Comparison of ENCODE assay signal across 21 mouse cellular contexts in the genomic region with DNA sequence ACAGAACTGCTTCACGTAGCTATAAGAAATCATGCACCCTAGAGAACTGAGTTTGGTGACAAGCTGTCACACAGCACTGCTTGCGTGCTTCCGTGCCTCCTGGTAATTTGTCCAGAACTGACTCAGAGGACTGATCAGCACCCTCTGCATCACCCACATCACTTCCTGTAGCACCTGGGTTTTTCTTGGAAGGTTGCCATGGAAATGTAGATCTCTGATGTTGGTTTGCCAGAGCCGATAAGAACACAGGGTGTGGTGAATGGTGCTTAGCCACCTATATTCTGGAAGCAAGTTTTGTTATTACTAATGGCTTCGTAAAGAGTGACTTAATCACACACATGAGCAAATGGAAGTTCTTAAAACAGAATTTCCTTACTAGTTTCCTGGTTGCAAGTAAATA.
DNase-seq lines count a peak whose midpoint lies in the region; ATAC-seq lines count a peak whose summit lies in the region.
"Had no signal": no experiment of that assay in that cellular context is flagged by ENCODE, and none has a peak within 500 bp of the region (broad histone marks: within the 10 kb centered on the region; RNA-seq: fewer than 3 reads in every experiment).

No protein-coding gene starts in this region.

- H3K27ac ChIP-seq in hindbrain, embryonic 15.5 days (replicated peaks), result no peak overlapping the region
- H3K27ac ChIP-seq in hindbrain, embryonic 11.5 days (ENCODE audit: low read depth, low read length), result no peak overlapping the region
- no peak overlapping the region for H3K27ac ChIP-seq in midbrain, embryonic 10.5 days (replicated peaks)
- H3K27ac ChIP-seq: embryonic facial prominence, embryonic 12.5 days; heart, embryonic 15.5 days; hindbrain, embryonic 10.5 days; intestine, embryonic 15.5 days; midbrain, embryonic 12.5 days had no signal

- no peaks in the 10 kb centered on the region for H3K36me3 ChIP-seq in hindbrain, embryonic 15.5 days
- H3K36me3 ChIP-seq in hindbrain, embryonic 11.5 days (ENCODE audit: control insufficient read depth, insufficient read depth, low read length), result no peaks in the 10 kb centered on the region
- H3K36me3 ChIP-seq in midbrain, embryonic 10.5 days, result no peaks in the 10 kb centered on the region
- H3K36me3 ChIP-seq: embryonic facial prominence, embryonic 12.5 days; heart, embryonic 15.5 days; hindbrain, embryonic 10.5 days; intestine, embryonic 15.5 days; midbrain, embryonic 12.5 days had no signal

- WGBS in hindbrain, embryonic 15.5 days, result 67% methylated on average over 5 of the region's 5 CpGs
- 79% methylated on average over 5 of the region's 5 CpGs for WGBS in hindbrain, embryonic 11.5 days
- 91% methylated on average over 5 of the region's 5 CpGs for WGBS in midbrain, embryonic 10.5 days

- ATAC-seq in hindbrain, embryonic 15.5 days (ENCODE audit: low FRiP score, low read depth), result 0 out of 2 replicates have a peak, but pooled peaks have one; percentile 30
- ATAC-seq in hindbrain, embryonic 11.5 days (ENCODE audit: low FRiP score), result no peak
- ATAC-seq: intestine, embryonic 15.5 days; liver, postnatal 0 days had no signal

- no peak for DNase-seq in hindbrain, embryonic 11.5 days (ENCODE audit: low spot score)
- peak; percentile 4 for DNase-seq in urinary bladder, postnatal 36 days (ENCODE audit: low spot score in 2 of 2)
- DNase-seq in urinary bladder, postnatal 4 days (ENCODE audit: low spot score in 2 of 2), result no peak
- DNase-seq in forelimb bud, embryonic 11.5 days (ENCODE audit: low read depth, low spot score), result peak; percentile 27
- DNase-seq in midbrain, embryonic 10.5 days (ENCODE audit: low spot score), result no peak
- DNase-seq in gastrocnemius, postnatal 25 days, result no peak
- DNase-seq in cerebellum, postnatal 14 days, result no peak
- DNase-seq: adrenal gland, adult 8-10 months; cerebellum, adult 18-20 months; layer of hippocampus, postnatal 36 days; liver; liver, postnatal 0 days; lung, postnatal 36 days; right cerebral cortex, postnatal 25 days; thymus, postnatal 4 days had no signal

- no peaks in the 10 kb centered on the region for H3K27me3 ChIP-seq in hindbrain, embryonic 15.5 days
- H3K27me3 ChIP-seq in hindbrain, embryonic 11.5 days (ENCODE audit: control insufficient read depth, insufficient read depth, low read length), result no peaks in the 10 kb centered on the region
- H3K27me3 ChIP-seq in midbrain, embryonic 10.5 days (ENCODE audit: low read depth, poor library complexity, severe bottlenecking), result no peaks in the 10 kb centered on the region
- H3K27me3 ChIP-seq: embryonic facial prominence, embryonic 12.5 days; heart, embryonic 15.5 days; intestine, embryonic 15.5 days; midbrain, embryonic 12.5 days had no signal

- no peaks in the 10 kb centered on the region for H3K4me1 ChIP-seq in hindbrain, embryonic 15.5 days (replicated peaks)
- no peaks in the 10 kb centered on the region for H3K4me1 ChIP-seq in hindbrain, embryonic 11.5 days (replicated peaks; ENCODE audit: control insufficient read depth, insufficient read depth, low read length)
- no peaks in the 10 kb centered on the region for H3K4me1 ChIP-seq in midbrain, embryonic 10.5 days
- H3K4me1 ChIP-seq: embryonic facial prominence, embryonic 12.5 days; heart, embryonic 15.5 days; intestine, embryonic 15.5 days; midbrain, embryonic 12.5 days had no signal

- no peak overlapping the region for H3K4me3 ChIP-seq in hindbrain, embryonic 15.5 days
- no peak overlapping the region for H3K4me3 ChIP-seq in hindbrain, embryonic 11.5 days (ENCODE audit: low read depth, low read length)
- no peak overlapping the region for H3K4me3 ChIP-seq in midbrain, embryonic 10.5 days
- H3K4me3 ChIP-seq: embryonic facial prominence, embryonic 12.5 days; heart, embryonic 15.5 days; hindbrain, embryonic 10.5 days; intestine, embryonic 15.5 days; midbrain, embryonic 12.5 days had no signal

- no peaks in the 10 kb centered on the region for H3K9me3 ChIP-seq in hindbrain, embryonic 15.5 days
- no peaks in the 10 kb centered on the region for H3K9me3 ChIP-seq in hindbrain, embryonic 11.5 days (ENCODE audit: control insufficient read depth, low read length)
- no peaks in the 10 kb centered on the region for H3K9me3 ChIP-seq in midbrain, embryonic 10.5 days (replicated peaks)
- H3K9me3 ChIP-seq: embryonic facial prominence, embryonic 12.5 days; heart, embryonic 15.5 days; hindbrain, embryonic 10.5 days; intestine, embryonic 15.5 days; midbrain, embryonic 12.5 days had no signal

- no peak overlapping the region for H3K4me2 ChIP-seq in hindbrain, embryonic 15.5 days
- H3K4me2 ChIP-seq in hindbrain, embryonic 11.5 days (replicated peaks; ENCODE audit: low read depth, low read length), result no peak overlapping the region
- H3K4me2 ChIP-seq: embryonic facial prominence, embryonic 12.5 days; heart, embryonic 15.5 days; intestine, embryonic 15.5 days; midbrain, embryonic 12.5 days had no signal

- no peak overlapping the region for H3K9ac ChIP-seq in hindbrain, embryonic 15.5 days
- no peak overlapping the region for H3K9ac ChIP-seq in hindbrain, embryonic 11.5 days (ENCODE audit: low read depth, low read length)
- H3K9ac ChIP-seq: embryonic facial prominence, embryonic 12.5 days; heart, embryonic 15.5 days; intestine, embryonic 15.5 days; liver, postnatal 0 days; midbrain, embryonic 12.5 days had no signal

Comparison
In these comparisons a context has a peak if more than half of its experiments do, and no peak if none do; other contexts are left out.
1. DNase-seq: peak in urinary bladder, postnatal 36 days (2 of 2) and forelimb bud, embryonic 11.5 days (single experiment); none in hindbrain, embryonic 11.5 days (single experiment), urinary bladder, postnatal 4 days (0 of 2), midbrain, embryonic 10.5 days (single experiment), gastrocnemius, postnatal 25 days (single experiment) and cerebellum, postnatal 14 days (0 of 2).